Mouse (Mus musculus) right cerebral cortex, adult 18-20 months (tissue): ENCODE measurements at regions not wholly inside any gene's neighbourhood (a gene's known extent, or its start where the extent isn't known, plus 50 kb on each side); places are given as distances from the start of the nearest gene placed in this dataset.
A peak's percentile ranks its signal among the peaks of the same experiment; 100 is the strongest.
"Not testable (repeated sequence)": the region's sequence is repeated elsewhere in the genome, so short reads cannot be mapped to it uniquely, and the experiment has no call there.

Experiments
- DNase-seq: peaks from one replicate; pipeline ENCODE4 v3.0.0; 2022; ENCODE audit warnings: mixed read lengths

DNA sequence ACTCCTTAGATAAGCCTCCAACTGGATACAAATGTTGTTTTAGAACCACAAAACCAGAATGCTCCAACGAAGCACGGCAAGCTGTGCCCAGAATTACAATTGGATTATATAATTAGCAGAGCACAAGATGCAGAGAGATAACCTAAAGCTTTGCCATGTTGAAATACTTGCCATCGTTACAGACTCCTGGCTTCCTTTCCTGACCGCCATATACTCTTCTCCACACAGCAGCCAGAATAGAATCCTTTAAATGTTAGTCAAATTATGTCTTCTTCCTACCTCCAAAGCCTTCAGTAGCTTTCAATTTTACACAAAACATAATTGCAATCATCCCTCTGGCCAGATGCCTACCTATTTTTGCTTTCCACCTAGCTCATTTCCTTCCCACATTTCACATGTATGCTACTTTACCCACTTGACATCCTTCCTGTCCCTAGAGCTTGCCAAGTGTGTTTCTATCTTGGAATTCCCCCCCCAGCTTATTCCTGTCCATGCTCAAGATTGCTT is 52.8 kb upstream of the G2e3 start:
- peak; percentile 38 for DNase-seq

- no peak for DNase-seq
These were observed 69.5 kb upstream of the G2e3 start for GRCm38 (mm10) chr12:51278358-51278757.

DNA sequence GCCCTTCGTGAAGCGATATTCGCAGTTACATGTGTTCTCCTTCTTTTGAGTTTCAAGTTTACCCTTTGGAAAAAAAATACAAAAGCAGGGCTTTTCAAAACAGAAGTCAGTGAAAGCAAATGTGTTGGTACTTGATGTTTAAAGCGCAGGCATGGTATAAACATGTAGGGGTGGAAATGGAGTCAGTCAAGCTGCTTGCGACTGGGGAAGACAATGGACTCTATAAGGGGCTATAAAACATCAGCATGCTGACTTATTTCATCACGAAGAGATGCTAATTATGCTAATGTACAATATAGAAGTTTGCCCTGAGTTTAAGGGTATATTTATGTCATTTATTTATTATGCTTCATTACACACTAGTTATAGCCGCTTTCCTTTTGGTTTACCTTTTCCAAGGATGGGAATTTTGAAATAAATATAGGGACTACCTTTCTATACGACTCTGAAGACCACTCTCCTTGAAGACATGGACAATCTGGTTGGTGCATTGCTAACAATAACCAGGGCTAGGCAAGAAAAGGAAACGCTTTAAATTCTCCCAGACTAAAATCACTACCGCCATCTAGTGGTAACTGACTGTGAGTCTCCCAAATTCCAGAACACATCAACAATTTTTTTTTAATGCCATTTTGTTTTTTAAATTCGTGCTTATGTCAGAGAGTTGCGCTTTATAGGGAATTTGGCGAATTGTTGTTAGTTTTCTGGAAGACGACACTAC is 71.9 kb upstream of the G2e3 start:
- DNase-seq = peak; percentile 42

DNA sequence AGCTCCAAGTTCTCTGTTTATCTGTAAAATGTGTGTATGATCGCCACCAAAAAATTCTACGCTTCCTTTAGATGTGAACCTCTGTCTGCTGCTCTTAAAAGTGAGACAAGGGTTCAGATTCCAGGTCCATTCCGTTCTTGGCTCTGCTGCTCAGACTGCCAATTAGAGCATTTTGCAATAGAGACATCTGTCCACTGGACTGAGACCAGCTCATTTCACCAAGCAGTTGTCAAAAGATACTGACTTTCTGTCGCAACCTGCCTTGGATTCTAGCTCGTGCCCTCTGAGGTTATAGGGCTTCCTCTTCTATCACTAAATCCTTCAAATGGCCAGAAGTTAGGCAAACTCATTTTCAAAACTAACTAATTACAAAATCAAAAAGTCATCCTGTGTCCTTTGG is 74.4 kb upstream of the G2e3 start:
- DNase-seq = no peak

DNA sequence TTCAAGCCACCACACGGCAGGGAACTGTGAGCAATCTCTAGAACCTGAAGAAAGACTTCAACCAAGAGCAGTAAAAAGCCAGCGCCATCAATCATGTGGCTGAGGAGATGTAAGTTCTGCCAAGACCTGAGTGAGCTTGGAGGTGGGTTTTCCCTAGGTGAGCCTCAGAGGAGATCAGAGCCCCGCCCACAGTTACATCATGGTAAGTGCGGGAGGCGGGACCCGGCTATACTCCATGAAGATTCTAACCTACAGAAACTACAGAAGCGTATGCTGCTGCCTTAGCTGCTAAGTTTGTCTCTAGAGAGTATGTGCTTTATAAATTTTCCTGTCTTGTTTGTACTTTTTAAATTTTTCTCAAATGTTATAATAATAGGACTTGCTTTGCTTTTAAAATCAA is 105.0 kb upstream of the G2e3 start:
- peak; percentile 18 for DNase-seq

GRCm38 (mm10) chr12:51241131-51241781 is 106.6 kb upstream of the G2e3 start:
- DNase-seq = peak; percentile 30

- DNase-seq = no peak
These were observed 136.2 kb upstream of the G2e3 start for GRCm38 (mm10) chr12:51211691-51212090.

DNA sequence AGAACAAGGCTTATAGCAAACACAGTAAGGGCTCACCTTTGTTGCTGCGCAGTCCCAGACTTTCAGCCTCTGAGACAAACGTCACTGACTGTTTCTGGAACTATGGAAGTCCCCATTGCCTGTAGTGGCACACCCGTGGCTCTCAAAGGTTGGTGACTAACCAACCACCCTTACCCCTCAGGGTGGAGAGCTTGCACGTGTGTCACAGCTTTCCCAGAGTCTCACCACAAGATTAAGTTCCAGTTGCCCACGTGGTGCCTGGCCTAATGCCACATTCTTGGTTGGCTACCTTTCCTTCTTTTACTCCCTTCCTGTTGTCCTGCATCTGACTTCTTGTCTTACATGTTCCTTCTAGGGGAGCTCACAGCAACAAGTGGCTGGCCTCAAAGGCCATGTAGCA is 151.6 kb upstream of the G2e3 start:
- no peak for DNase-seq

- DNase-seq = no peak
These were observed 152.7 kb upstream of the G2e3 start for GRCm38 (mm10) chr12:51195136-51195535.

DNA sequence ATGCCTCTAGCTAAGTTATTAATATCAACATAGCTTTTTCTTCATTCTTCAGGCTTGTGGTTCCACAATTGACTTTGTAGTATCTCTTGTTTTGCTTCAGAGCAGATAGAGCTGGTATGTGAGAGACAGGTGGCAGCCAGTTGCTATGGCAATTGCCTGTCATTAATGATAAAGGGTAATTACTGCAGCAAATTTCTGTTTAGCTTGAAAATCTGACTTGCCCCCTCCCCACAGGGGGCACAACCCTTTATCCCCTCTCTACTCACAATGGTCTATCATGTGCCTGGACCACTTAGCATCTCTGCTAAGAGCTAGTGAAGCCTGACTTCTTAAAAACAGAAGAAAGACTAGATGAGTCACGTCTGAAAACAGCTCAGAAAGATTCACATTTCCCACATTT is 157.1 kb upstream of the G2e3 start:
- no peak for DNase-seq

- no peak for DNase-seq
These were observed 157.7 kb upstream of the G2e3 start for GRCm38 (mm10) chr12:51190186-51190585.

GRCm38 (mm10) chr12:51188229-51188628 is 159.6 kb upstream of the G2e3 start:
- DNase-seq = peak; percentile 78

DNA sequence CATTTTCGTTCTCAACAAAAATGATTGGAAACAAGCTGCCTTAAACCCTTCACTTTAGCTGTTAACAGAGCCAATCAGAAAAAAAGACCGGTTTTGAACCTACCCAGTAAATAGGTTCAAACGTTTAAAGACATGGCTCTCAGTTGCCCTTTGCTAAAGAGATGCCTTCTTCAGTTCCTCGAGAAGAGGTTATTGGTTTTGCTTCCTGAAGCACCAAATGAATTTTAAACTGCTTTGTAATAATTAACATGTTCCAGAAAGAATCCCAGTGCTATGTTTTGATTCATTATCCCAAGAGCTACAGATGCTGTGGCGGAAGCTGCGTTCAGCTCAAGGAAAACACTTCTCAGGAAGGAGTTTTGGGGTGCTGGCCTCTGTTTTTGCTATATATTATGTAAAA is 160.1 kb upstream of the G2e3 start:
- DNase-seq = no peak

GRCm38 (mm10) chr12:51185751-51186150 is 162.1 kb upstream of the G2e3 start:
- DNase-seq = peak; percentile 21

GRCm38 (mm10) chr12:51174906-51175756 is 172.7 kb upstream of the G2e3 start:
- no peak for DNase-seq

GRCm38 (mm10) chr12:51165186-51165585 is 182.7 kb upstream of the G2e3 start:
- DNase-seq = no peak

DNA sequence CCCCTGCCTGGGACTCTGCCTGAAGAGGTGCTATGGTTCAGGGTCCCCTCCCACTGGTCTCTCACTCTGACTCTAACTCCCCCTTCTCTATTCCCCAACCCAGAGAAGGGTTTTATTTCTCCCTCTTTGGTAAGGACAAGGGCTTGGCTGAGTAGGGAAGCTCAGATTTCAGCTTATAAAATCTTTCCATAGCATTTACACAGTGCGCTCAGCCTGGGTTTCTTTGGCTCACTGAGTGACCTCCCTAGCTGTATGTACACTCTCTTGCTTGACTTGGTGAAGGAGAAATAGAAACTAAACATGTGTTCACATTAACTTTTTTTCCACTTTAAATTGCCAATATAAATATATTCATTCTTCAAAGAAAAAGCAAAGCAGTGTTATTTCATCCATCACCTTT is 186.9 kb upstream of the G2e3 start:
- no peak for DNase-seq

GRCm38 (mm10) chr12:51160122-51160521 is 187.7 kb upstream of the G2e3 start:
- DNase-seq = no peak

- DNase-seq = no peak
These were observed 199.9 kb upstream of the G2e3 start for GRCm38 (mm10) chr12:51147963-51148362.

- peak; percentile 16 for DNase-seq
These were observed 204.0 kb upstream of the G2e3 start for GRCm38 (mm10) chr12:51143840-51144239.

DNA sequence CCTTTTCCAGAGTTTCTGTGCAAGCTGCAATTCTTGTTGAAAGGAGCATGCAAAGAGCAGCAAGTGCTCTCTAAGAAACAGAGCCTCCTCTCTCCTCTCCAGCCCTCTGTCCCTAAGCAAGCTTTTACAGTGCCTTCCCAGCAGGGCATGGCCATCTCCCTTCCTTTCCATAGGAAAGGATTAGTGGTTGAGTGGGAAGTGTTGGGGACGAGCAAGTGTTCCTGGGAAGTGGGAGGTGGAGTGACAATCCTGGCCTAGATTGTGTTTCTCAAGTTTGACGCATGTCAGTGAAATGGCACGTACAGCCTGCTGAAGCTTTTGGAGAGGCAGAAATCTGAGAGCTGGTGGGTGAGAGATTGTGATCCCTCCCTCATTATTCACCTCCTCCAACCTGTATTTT is 204.7 kb upstream of the G2e3 start:
- peak; percentile 87 for DNase-seq

DNA sequence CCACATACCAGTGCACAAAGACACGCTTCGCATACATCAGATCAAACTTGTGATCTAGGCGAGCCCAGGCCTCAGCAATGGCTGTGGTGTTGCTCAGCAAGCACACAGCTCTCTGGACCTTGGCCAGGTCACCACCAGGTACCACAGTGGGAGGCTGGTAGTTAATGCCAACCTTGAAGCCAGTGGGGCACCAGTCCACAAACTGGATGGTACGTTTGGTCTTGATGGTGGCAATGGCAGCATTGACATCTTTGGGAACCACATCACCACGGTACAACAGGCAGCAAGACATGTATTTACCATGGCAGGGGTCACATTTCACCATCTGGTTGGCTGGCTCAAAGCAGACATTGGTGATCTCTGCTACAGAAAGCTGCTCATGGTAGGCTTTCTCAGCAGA is 214.2 kb upstream of the G2e3 start:
- DNase-seq = not testable (repeated sequence)

DNA sequence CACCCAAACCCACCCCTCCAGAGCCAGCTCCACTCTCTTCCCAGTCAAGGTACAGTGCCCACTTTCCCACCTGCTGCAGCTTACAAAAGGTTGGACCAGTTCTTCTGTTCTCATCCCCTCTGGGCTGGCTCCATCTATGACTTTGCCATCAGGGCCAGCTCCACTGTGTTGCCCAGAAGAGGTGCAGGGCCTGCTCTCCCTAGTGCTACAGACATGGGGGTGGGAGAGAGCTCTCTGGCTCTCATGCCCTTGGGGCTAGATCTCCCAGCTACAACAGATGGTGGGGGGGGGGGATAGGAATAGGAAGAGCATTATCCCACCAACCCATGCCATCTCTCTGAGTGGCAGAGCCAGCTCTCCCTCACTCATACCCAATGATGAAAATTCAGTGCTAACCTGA is 219.6 kb upstream of the G2e3 start:
- DNase-seq = no peak

- DNase-seq = no peak
These were observed 229.1 kb upstream of the G2e3 start for GRCm38 (mm10) chr12:51118781-51119180.
